Mouse (Mus musculus): ENCODE measurements around the gene Ralgapa2. TPM values are rescaled to one million over a fixed set of nuclear protein-coding genes. Genes with fewer than 3 reads are reported as not detected.

Ralgapa2 gene
- polyA plus RNA-seq, 1 experiment from 2014 or later = 4.0 TPM

DNA sequence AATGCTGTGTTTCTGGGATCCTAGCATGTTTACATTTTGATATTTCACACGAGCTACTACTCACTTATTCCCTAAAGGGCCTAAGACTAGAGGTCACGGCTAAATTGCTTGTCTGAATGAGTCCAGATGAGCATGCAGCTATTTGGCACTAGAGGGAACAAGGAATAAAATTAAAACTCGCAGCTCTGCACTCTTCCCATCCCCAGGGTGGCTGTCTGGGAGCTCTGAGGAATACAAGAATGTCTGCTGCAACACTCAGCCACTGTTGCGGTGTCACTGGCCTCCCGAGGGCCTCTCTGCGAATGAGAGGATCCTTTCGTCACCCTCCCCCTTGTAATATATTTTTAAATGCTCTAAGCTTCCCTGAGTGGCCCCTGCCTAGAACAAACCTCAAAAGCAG lies 266.7 kb downstream of the Ralgapa2 start:
- ATAC-seq (ENCODE audit: insufficient number of reproducible peaks, low FRiP score, low TSS enrichment, low read depth) = no peak
- no peak overlapping the region for H3K4me2 ChIP-seq
- WGBS = 55% methylated on average over 7 of the region's 7 CpGs
- H3K4me3 ChIP-seq = no peak overlapping the region
- H3K36me3 ChIP-seq = no peaks in the 10 kb centered on the region
- H3K9ac ChIP-seq = no peak overlapping the region
- no peak overlapping the region for H3K27ac ChIP-seq
- H3K9me3 ChIP-seq = no peaks in the 10 kb centered on the region
- H3K27me3 ChIP-seq = no peaks in the 10 kb centered on the region
- H3K4me1 ChIP-seq = peaks cover 5% of the 10 kb centered on the region; the same call in 1 of the 2 replicates

DNA sequence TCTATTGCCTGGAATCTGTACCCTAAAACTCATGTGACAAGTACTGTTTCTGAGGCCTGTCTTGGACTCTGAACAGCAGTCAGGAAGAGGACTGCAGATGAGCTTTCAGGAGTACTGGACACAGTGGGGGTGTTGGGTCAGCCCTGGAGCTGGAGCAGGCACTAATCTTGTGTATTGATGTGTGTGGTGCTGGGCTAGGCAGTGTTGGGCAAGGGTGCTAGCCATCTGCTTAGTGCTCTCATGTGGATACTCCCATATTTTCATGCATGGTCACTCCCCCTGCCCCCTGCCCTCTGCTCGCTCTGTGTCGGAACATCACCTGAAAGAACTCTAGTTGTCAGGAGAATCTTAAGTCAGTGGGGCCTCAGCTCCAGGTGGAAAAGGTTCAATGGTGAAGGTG lies 268.1 kb downstream of the Ralgapa2 start:
- Histone ChIP-seq H3K9ac (no peak overlapping the region), H3K4me1 (peaks cover 5% of the 10 kb centered on the region; the same call in 1 of the 2 replicates), H3K27me3 (no peaks in the 10 kb centered on the region), H3K4me2 (no peak overlapping the region), H3K36me3 (no peaks in the 10 kb centered on the region), H3K27ac (no peak overlapping the region), H3K9me3 (no peaks in the 10 kb centered on the region), H3K4me3 (no peak overlapping the region)
- 86% methylated on average over 2 of the region's 2 CpGs for WGBS
- ATAC-seq (ENCODE audit: insufficient number of reproducible peaks, low FRiP score, low TSS enrichment, low read depth) = no peak

DNA sequence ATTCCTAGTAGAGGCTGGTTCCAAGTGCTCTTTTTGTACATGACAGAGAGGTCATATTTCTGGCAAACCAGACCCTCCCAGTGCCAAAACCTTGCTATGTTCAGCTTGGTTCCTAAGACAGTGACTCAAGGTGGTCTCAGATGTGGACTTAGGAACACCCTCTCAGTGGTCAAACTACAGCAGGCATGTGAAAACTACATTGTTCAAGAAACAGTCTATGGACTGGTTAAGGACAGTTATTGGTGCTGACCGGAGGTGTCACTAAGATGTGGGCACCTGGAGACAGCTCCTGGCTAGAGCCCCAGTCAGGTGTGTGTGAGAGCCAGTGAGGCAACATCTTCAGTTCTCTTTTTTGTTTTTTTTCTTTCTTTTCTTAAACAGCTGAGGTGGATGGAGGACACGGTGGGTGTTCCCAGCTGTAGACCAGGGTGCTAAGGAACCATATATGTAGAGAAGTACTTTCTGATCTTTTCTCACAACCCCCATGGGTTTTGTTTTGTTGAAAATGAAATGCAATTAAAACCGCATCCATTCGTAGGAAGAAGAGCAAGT lies 272.9 kb downstream of the Ralgapa2 start:
- no peaks in the 10 kb centered on the region for H3K36me3 ChIP-seq
- H3K4me3 ChIP-seq = no peak overlapping the region
- H3K4me2 ChIP-seq = no peak overlapping the region
- ATAC-seq (ENCODE audit: insufficient number of reproducible peaks, low FRiP score, low TSS enrichment, low read depth) = no peak
- H3K27ac ChIP-seq = no peak overlapping the region
- no peaks in the 10 kb centered on the region for H3K27me3 ChIP-seq
- no peaks in the 10 kb centered on the region for H3K9me3 ChIP-seq
- WGBS = 86% methylated on average over 4 of the region's 4 CpGs
- H3K9ac ChIP-seq = no peak overlapping the region
- H3K4me1 ChIP-seq = no peaks in the 10 kb centered on the region

DNA sequence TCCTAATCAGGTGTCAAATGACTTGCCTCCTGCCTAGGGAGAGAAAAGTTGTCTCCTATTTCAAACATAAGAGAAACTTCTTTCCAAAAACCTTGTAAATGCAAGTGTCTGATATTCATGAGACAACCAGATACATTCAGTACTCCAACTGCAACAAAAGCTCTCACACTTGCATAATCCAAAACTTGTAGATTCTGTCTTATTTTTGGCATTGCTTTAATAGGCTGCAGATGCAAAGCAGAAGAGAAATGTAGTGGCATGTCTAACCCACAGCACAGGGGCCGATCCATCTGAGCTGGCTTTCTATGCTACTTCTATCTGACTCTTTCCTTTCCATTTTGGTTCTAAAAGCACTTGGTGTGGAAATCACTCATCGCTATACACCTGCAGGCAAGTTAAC lies 280.7 kb downstream of the Ralgapa2 start:
- H3K36me3 ChIP-seq = no peaks in the 10 kb centered on the region
- no peak for ATAC-seq (ENCODE audit: insufficient number of reproducible peaks, low FRiP score, low TSS enrichment, low read depth)
- no peaks in the 10 kb centered on the region for H3K9me3 ChIP-seq
- no peak overlapping the region for H3K27ac ChIP-seq
- no peak overlapping the region for H3K4me3 ChIP-seq
- no peak overlapping the region for H3K4me2 ChIP-seq
- no peak overlapping the region for H3K9ac ChIP-seq
- no peaks in the 10 kb centered on the region for H3K4me1 ChIP-seq
- WGBS = 89% methylated on average over 2 of the region's 2 CpGs
- H3K27me3 ChIP-seq = peaks cover 25% of the 10 kb centered on the region

DNA sequence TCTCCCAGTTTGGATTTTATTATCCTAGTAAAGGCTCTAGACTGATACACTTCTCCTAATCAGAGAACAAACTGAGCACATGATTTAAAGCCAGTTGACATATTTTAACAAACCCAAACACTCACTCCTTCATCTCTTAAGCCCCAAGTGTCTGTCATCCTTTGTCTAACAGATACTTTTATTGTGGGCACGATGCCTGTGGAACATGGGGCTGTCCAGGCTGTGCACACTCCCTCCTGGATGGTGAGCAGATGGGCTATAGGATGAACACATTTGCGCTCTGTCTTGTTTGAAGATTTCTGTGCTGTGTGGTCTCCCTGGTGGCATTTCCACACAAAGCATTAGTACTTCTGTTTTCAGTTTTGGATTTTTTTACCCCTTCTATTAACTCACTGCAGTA lies 283.7 kb downstream of the Ralgapa2 start:
- H3K27me3 ChIP-seq = peaks cover 55% of the 10 kb centered on the region
- no peaks in the 10 kb centered on the region for H3K9me3 ChIP-seq
- no peaks in the 10 kb centered on the region for H3K36me3 ChIP-seq
- peaks cover 3% of the 10 kb centered on the region for H3K4me1 ChIP-seq
- H3K27ac ChIP-seq = no peak overlapping the region
- H3K4me3 ChIP-seq = no peak overlapping the region
- ATAC-seq (ENCODE audit: insufficient number of reproducible peaks, low FRiP score, low TSS enrichment, low read depth) = no peak
- WGBS = 54% methylated on average over 2 of the region's 2 CpGs
- no peak overlapping the region for H3K9ac ChIP-seq
- H3K4me2 ChIP-seq = no peak overlapping the region

DNA sequence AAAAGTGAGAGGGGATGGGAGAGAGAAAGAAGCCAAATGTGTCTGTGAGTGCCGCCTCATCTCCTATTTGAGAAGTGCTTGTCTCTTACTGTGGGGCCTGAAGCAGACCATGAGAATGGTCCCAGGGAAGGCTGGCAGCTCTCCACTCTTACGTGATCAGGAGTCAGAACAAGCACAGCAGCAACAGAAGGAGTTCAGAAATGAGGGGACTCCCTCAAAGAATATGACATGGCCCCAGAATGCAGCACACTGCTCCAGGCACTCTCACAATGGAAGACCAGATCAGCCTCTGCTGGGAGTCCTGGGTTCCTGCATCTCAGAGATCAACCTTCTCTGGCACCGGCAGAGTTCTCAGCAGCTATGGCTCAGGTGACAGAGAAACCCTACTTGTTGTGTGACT lies 284.5 kb downstream of the Ralgapa2 start:
- Histone ChIP-seq H3K36me3 (no peaks in the 10 kb centered on the region), H3K9me3 (no peaks in the 10 kb centered on the region), H3K4me2 (no peak overlapping the region), H3K9ac (no peak overlapping the region), H3K4me1 (peaks cover 11% of the 10 kb centered on the region), H3K4me3 (no peak overlapping the region), H3K27ac (no peak overlapping the region), H3K27me3 (peaks cover 63% of the 10 kb centered on the region)
- no peak for ATAC-seq (ENCODE audit: insufficient number of reproducible peaks, low FRiP score, low TSS enrichment, low read depth)
- WGBS = 60% methylated on average over 3 of the region's 3 CpGs

DNA sequence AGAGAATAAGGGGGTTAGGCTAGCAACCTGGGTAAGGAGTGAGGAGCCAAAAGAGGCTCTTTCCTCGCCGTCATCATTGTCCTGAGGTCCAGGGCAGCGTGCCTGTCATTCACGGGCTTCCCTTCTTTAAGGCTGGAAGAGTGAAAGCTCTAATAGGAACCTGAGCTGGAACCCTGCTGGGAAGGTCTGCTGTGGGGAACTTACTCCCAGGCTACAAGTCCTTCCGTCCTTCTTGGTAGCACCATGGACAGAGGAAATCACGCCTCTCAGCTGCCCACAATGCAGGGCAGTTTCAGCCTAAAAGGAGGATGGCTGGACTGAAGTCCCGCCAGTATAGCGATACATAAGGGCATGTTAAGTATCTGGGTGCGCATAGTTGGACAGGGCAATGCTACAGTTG lies 285.7 kb downstream of the Ralgapa2 start:
- no peaks in the 10 kb centered on the region for H3K36me3 ChIP-seq
- WGBS = 4% methylated on average over 9 of the region's 9 CpGs
- H3K27me3 ChIP-seq = peaks cover 74% of the 10 kb centered on the region
- ATAC-seq (ENCODE audit: insufficient number of reproducible peaks, low FRiP score, low TSS enrichment, low read depth) = 0 out of 2 replicates have a peak, but pooled peaks have one; percentile 30
- H3K4me1 ChIP-seq = peaks cover 23% of the 10 kb centered on the region
- H3K4me3 ChIP-seq = no peak overlapping the region
- no peak overlapping the region for H3K9ac ChIP-seq
- H3K9me3 ChIP-seq = no peaks in the 10 kb centered on the region
- no peak overlapping the region for H3K4me2 ChIP-seq
- no peak overlapping the region for H3K27ac ChIP-seq

DNA sequence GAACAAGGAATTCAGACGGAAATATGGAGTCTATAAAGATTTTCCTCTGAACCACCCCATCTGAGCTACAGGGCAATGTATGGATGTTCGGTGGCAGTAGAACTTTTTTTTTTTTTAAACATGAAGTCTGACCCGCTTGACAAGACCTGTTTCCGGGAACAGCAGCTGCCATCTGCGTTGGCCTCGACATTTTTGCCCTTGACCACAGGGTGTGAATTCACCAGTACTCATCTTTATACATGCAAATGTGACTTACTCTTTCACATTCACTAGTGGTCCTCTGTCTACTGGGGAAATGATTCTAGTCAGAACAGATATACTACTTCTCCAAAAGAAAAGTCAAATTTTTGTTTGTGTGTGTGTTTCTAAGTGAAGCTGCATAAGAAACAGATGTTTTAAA lies 286.3 kb downstream of the Ralgapa2 start:
- no peak overlapping the region for H3K4me2 ChIP-seq
- peaks cover 81% of the 10 kb centered on the region for H3K27me3 ChIP-seq

DNA sequence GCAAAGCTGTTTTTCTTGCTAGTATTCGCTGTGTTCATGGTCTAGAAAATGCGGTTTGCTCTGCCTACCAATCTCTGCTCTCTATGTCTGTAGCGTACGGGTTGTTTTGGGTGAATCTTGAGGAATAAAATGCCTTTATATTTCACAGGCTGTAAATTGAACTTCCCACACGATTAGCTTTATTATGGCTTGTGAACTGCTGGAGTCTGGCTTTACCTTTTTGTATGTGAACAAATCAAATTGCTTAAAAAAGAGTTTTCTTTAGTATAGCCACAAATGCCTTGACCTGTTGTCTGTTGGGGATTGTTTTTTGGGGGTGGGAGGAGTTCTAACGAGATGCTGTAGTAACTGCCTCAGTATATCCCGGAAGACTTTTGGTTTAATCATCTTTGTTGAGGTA lies 288.0 kb downstream of the Ralgapa2 start:
- Histone ChIP-seq H3K9me3 (no peaks in the 10 kb centered on the region), H3K36me3 (no peaks in the 10 kb centered on the region), H3K4me2 (no peak overlapping the region), H3K4me3 (no peak overlapping the region), H3K9ac (no peak overlapping the region), H3K27ac (no peak overlapping the region), H3K27me3 (peaks cover 93% of the 10 kb centered on the region), H3K4me1 (peaks cover 34% of the 10 kb centered on the region)
- whole genome bisulfite sequencing = 11% methylated on average over 7 of the region's 7 CpGs
- no peak for ATAC-seq (ENCODE audit: insufficient number of reproducible peaks, low FRiP score, low TSS enrichment, low read depth)

More for the DNA sequence above, 286.3 kb downstream of the Ralgapa2 start:
- H3K9me3 ChIP-seq = no peaks in the 10 kb centered on the region
- no peak overlapping the region for H3K27ac ChIP-seq
- H3K36me3 ChIP-seq = no peaks in the 10 kb centered on the region
- H3K4me3 ChIP-seq = no peak overlapping the region
- WGBS = 14% methylated on average over 6 of the region's 6 CpGs
- no peak for ATAC-seq (ENCODE audit: insufficient number of reproducible peaks, low FRiP score, low TSS enrichment, low read depth)
- peaks cover 29% of the 10 kb centered on the region for H3K4me1 ChIP-seq
- H3K9ac ChIP-seq = no peak overlapping the region

DNA sequence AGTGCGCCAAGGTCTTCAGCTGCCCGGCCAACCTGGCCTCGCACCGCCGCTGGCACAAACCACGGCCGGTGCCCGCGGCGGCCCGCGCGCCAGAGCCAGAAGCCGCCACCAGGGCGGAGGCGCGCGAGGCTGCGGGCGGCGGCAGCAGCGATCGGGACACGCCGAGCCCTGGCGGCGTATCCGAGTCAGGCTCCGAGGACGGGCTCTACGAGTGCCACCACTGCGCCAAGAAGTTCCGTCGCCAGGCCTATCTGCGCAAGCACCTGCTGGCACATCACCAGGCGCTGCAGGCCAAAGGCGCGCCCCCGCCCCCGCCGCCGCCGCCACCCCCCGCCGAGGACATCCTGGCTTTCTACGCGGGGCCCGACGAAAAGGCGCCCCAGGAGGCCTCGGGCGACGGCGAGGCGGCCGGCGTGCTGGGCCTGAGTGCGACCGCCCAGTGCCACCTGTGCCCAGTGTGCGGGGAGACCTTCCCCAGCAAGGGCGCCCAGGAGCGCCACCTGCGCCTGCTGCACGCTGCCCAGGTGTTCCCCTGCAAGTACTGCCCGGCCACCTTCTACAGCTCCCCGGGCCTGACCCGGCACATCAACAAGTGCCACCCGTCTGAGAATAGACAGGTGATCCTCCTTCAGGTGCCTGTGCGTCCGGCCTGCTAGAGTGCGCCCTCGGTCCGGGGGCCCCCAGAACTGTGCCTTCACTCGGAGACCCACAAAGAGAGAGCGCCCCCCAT lies 288.8 kb downstream of the Ralgapa2 start:
- no peak for ATAC-seq (ENCODE audit: insufficient number of reproducible peaks, low FRiP score, low TSS enrichment, low read depth)
- no peak overlapping the region for H3K9ac ChIP-seq
- WGBS = 1% methylated on average over 68 of the region's 75 CpGs

DNA sequence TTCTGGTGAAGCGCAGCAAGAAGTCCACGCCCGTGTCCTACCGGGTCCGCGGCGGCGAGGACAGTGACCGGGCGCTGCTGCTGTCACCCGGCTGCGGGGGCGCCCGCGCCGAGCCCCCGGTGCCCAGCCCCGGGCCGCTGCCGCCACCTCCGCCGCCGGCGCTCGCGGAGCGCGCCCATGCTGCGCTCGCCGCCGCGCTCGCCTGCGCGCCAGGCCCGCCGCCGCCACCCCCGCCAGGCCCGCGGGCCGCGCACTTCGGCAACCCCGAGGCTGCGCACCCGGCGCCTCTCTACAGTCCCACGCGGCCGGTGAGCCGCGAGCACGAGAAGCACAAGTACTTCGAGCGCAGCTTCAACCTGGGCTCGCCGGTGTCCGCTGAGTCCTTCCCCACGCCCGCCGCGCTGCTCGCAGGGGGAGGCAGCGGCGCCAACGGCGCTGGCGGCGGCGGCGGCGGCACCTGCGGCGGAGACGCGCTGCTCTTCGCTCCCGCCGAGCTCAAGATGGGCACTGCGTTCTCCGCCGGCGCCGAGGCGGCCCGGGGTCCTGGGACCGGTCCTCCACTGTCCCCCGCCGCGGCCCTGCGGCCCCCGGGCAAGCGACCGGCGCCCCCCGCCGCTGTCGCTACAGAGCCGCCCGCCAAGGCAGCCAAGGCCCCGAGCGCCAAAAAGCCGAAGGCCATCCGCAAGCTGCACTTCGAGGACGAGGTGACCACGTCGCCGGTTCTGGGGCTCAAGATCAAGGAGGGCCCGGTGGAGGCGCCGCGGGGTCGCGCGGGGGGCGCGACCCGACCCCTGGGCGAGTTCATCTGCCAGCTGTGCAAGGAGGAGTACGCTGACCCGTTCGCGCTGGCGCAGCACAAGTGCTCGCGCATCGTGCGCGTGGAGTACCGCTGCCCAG lies 289.6 kb downstream of the Ralgapa2 start:
- H3K36me3 ChIP-seq = no peaks in the 10 kb centered on the region
- H3K4me3 ChIP-seq = peak overlapping the region; percentile 47
- ATAC-seq (ENCODE audit: insufficient number of reproducible peaks, low FRiP score, low TSS enrichment, low read depth) = peak; percentile 32; the same call in 1 of the 2 replicates
- peaks cover 93% of the 10 kb centered on the region for H3K27me3 ChIP-seq
- H3K9me3 ChIP-seq = no peaks in the 10 kb centered on the region
- peak overlapping the region; percentile 99 for H3K4me2 ChIP-seq
- WGBS = under 1% methylated on average over 131 of the region's 133 CpGs
- no peak overlapping the region for H3K9ac ChIP-seq
- H3K27ac ChIP-seq = no peak overlapping the region
- peaks cover 44% of the 10 kb centered on the region for H3K4me1 ChIP-seq

More for the DNA sequence above, 288.8 kb downstream of the Ralgapa2 start:
- Histone ChIP-seq H3K27ac (no peak overlapping the region), H3K4me2 (peak overlapping the region; percentile 99), H3K4me3 (peak overlapping the region; percentile 47), H3K36me3 (no peaks in the 10 kb centered on the region), H3K4me1 (peaks cover 39% of the 10 kb centered on the region), H3K9me3 (no peaks in the 10 kb centered on the region), H3K27me3 (peaks cover 92% of the 10 kb centered on the region)

DNA sequence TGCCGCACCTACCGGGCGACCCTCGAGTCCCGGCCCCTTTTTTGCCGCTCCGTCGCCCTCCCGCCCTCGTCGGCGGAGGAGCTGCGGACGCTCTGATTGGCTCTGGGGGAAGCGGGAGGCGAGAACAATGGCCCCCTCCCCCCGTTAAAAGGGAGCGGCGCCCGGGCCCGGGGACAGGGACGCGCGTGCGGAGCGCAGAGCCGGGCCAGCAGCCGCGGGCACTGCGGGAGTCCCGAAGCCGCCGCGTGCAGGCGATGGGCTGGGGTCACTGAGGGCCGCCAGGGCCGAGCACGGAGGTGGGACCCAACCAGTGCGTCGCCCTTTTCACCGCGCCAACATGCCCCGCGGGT lies 290.2 kb downstream of the Ralgapa2 start:
- no peak overlapping the region for H3K9ac ChIP-seq
- peak overlapping the region; percentile 99 for H3K4me2 ChIP-seq
- peak; percentile 12; the same call in 1 of the 2 replicates for ATAC-seq (ENCODE audit: insufficient number of reproducible peaks, low FRiP score, low TSS enrichment, low read depth)
- H3K9me3 ChIP-seq = no peaks in the 10 kb centered on the region
- WGBS = under 1% methylated on average over 38 of the region's 44 CpGs
- no peak overlapping the region for H3K27ac ChIP-seq
- no peaks in the 10 kb centered on the region for H3K36me3 ChIP-seq
- H3K4me1 ChIP-seq = peaks cover 44% of the 10 kb centered on the region
- peaks cover 92% of the 10 kb centered on the region for H3K27me3 ChIP-seq
- H3K4me3 ChIP-seq = peak overlapping the region; percentile 47

All from limb, embryonic 15.5 days (tissue).